Mouse (Mus musculus) E14TG2a.4 (cell line): ENCODE results near the gene Zfp39.
A peak's percentile ranks its signal among the peaks of the same experiment; 100 is the strongest.

ENCODE experiments used
- H3K27me3 ChIP-seq: 2 replicates; pipeline ENCODE4 v1.6.1; 2014; ENCODE audit warnings: low read length, control low read depth; ENCODE audit not compliant: insufficient read depth
- H3K36me3 ChIP-seq: 2 replicates; pipeline ENCODE4 v1.6.1; 2014; ENCODE audit warnings: low read length, control low read depth; ENCODE audit not compliant: insufficient read depth
- H3K4me1 ChIP-seq: replicated peaks from 2 replicates; pipeline ENCODE4 v1.6.1; 2014; ENCODE audit warnings: low read depth, low read length, control low read depth
- H3K4me3 ChIP-seq: replicated peaks from 2 replicates; pipeline ENCODE4 v1.5.1; 2014; ENCODE audit warnings: mild to moderate bottlenecking, low read length
- H3K9me3 ChIP-seq: 2 replicates; pipeline ENCODE4 v1.6.1; 2014; ENCODE audit warnings: low read length, control low read depth
- CTCF ChIP-seq: conservative IDR thresholded peaks from 2 replicates; pipeline ENCODE4 v1.5.1; 2014; ENCODE audit warnings: low read length
- NANOG ChIP-seq: IDR thresholded peaks from 2 replicates; pipeline ENCODE4 v1.6.1; 2014; ENCODE audit warnings: borderline replicate concordance, low read length, mixed read lengths
- POU5F1 ChIP-seq: IDR thresholded peaks from 2 replicates; pipeline ENCODE4 v1.6.1; 2014; ENCODE audit warnings: low read length, borderline replicate concordance

Gene Zfp39

DNA sequence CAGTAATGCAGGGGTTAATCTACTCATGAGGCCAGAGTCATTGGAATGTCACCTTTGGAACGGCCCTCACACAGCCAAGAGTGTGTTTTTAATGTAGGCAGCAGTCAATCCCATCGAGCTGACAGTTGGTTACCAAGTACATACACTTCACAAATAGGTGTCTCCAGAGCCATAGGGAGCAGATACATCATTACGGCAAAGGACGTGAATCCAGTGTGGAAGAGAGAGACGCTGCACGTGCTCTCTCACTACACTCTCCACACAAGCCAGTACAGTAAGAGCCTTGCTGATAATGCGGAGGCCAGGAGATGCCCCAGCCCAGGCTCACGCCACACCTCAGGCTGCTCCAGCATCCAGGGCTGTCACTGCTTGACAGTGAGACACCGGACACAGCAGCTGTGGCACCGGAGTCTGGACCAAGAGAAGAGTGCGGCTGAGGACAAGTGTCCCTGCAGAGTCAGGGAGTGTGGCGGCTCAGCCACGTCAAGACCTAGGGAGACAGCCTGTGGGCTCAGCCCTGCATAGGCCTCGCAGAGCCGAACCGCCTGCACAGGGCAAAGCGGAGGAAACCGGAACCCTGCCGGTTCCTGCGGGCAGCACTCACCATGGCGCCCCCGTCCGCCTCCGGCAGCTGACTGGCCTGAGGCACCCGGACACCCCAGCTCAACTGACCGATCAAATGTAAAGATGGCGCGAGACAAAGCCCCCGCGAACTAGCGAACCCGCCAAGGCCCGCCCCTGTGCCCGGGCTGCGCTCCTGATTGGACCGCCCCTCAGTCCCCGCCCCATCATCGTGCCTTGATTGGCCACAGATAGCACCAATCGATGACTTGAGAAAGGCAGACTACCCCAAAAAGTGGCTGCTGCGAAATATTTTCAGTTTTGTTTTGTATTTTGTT, at the start of gene Zfp39:
TSS of gene Zfp39 (minus strand) at position 715 of the 899 bp plus-strand sequence.
- Histone ChIP-seq H3K27me3 (no peaks in the 10 kb centered on the region; the same call in 1 of the 2 replicates), H3K4me1 (peaks cover 16% of the 10 kb centered on the region), H3K36me3 (peaks cover 32% of the 10 kb centered on the region), H3K4me3 (peak within 1 kb of the TSS; percentile 87), H3K9me3 (no peaks in the 10 kb centered on the region)
- TF ChIP-seq NANOG, result no peak
- no peak for TF ChIP-seq CTCF
- no peak for TF ChIP-seq POU5F1

- no peak for TF ChIP-seq CTCF
- no peak for TF ChIP-seq POU5F1
- no peak for TF ChIP-seq NANOG
- H3K4me1 ChIP-seq, result peaks cover 27% of the 10 kb centered on the region
- peak overlapping the region; percentile 84 for H3K4me3 ChIP-seq
- peaks cover 20% of the 10 kb centered on the region for H3K36me3 ChIP-seq
- H3K27me3 ChIP-seq, result peaks cover 51% of the 10 kb centered on the region
- H3K9me3 ChIP-seq, result no peaks in the 10 kb centered on the region
Measured at GRCm38 (mm10) chr11:58953351-58954169, 49.5 kb upstream of the Zfp39 start.

GRCm38 (mm10) chr11:58951210-58951609, 47.2 kb upstream of the Zfp39 start:
- Histone ChIP-seq H3K9me3 (no peaks in the 10 kb centered on the region), H3K27me3 (peaks cover 50% of the 10 kb centered on the region), H3K4me3 (no peak overlapping the region), H3K36me3 (peaks cover 3% of the 10 kb centered on the region; the same call in 1 of the 2 replicates), H3K4me1 (peaks cover 30% of the 10 kb centered on the region)
- TF ChIP-seq CTCF (no peak), POU5F1 (no peak), NANOG (no peak)

DNA sequence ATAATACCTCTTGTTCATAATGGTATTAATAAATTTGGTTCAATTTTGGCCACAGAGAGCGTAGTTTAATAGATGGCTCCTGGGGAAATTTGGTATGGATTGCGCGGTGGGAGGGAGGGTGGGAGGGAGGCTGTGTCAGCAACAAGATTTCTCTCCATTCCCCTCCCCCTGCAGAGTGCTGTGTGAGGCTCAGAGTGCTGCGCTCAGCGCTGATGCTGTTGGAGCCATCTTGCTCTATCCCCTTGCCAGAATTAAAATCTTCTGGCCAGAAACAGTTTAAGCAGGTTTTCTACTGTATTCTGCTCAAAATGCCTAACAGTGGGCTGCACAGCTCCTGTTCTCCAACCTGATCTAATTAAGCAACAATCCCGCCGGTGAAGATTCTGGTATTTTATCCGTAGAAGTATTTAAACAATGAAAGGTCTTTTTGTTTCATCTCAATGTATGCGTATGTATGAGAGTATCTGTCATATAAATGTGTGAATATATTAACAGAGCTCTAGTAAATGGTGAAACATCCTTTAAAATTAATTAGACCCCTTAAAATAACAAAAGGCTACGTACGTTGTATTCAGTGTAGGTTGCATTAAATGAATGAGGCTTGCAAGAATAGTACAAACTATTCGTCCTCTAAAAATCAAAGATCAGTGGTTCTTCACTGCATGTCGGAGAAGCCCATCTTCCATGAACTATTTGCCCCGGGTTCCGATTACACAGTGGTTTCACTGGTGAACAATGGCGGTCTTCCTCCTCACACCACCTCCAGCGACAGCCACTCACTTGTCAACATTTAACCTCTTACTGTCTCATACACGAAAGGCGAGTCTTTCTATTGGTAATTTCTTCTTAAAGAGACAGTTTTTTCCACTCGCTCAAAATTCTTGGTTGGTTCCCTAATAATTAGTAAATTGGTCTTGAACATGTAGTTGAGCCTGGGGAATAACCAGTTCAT, 45.7 kb upstream of the Zfp39 start:
- Histone ChIP-seq H3K4me1 (peaks cover 22% of the 10 kb centered on the region), H3K4me3 (peak overlapping the region; percentile 78), H3K27me3 (peaks cover 64% of the 10 kb centered on the region), H3K36me3 (no peaks in the 10 kb centered on the region), H3K9me3 (no peaks in the 10 kb centered on the region)
- TF ChIP-seq POU5F1, result no peak
- TF ChIP-seq CTCF, result no peak
- TF ChIP-seq NANOG, result no peak

DNA sequence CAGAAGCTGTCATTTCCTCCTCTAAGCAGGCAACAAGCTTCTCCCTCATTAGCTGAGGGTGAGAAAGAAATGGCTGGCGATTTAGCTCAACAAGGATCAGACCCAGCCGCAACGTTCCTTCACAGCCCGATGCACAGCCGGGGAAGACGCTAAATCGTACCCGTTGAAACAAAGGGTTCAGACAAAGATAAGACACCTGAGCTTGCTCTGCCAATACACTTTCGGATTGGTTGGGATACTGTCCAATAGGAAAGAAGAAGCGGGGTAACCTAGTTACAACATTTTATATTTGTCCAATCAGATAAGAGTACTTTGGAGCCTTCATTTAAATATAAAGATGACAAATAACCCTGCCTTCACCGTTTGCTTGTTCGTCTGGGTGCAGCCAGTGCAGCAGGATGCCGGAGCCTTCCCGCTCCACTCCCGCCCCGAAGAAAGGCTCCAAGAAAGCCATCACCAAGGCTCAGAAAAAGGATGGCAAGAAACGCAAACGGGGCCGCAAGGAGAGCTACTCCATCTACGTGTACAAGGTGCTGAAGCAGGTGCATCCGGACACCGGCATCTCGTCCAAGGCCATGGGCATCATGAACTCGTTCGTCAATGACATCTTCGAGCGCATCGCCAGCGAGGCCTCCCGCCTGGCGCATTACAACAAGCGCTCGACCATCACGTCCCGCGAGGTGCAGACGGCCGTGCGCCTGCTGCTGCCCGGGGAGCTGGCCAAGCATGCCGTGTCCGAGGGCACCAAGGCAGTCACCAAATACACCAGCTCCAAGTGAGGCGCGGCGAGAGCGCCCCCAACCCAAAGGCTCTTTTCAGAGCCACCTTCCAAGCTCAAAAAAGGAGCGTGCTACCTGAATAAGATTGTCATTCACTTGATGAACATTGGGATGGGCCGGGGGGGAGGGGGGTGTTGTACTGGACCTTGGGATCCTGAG, 44.8 kb upstream of the Zfp39 start, which contains the start of gene Hist3h2ba:
TSS of gene Hist3h2ba (plus strand) at position 379 of the 938 bp plus-strand sequence.
- no peaks in the 10 kb centered on the region for H3K9me3 ChIP-seq
- peaks cover 21% of the 10 kb centered on the region for H3K4me1 ChIP-seq
- H3K4me3 ChIP-seq, result peak within 1 kb of the TSS; percentile 78
- H3K27me3 ChIP-seq, result peaks cover 71% of the 10 kb centered on the region
- no peak for TF ChIP-seq NANOG
- TF ChIP-seq POU5F1, result no peak
- no peak for TF ChIP-seq CTCF
- H3K36me3 ChIP-seq, result no peaks in the 10 kb centered on the region

DNA sequence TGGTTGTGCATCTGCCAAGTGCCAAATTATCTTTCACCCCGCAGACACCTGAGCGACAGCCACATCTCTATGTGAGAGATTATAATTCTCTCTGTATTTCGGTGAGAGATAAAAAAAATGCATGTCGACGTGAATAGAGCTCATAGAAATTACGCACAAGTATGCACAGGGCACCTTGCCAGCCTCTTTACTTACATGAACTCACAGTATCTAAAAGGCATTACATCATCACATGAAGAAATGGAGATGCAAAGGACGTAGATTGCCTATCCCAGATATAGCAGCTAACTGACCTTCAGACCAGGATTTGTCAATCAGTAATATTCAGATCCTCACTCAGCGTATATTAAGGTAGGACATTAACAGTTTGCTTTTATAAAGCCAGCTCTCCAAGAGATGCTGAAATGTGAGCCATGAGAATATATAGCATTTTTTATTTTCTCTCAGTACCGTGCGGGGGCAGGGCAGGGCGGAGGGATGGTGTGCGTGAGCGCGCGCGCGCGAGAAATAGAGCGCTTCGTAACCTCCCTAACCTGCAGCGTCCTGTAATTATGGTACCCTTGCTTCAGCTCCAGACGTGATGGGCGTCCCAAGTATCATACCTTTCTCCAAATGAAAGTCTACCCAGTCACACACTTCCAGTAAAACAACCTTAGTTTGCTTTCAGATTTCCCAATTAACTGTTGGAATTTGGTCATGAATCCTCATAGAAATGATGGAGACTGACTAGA, 43.9 kb upstream of the Zfp39 start:
- Histone ChIP-seq H3K4me1 (peaks cover 20% of the 10 kb centered on the region), H3K36me3 (no peaks in the 10 kb centered on the region), H3K4me3 (peak overlapping the region; percentile 78), H3K9me3 (no peaks in the 10 kb centered on the region), H3K27me3 (peaks cover 66% of the 10 kb centered on the region)
- TF ChIP-seq CTCF (no peak), POU5F1 (no peak), NANOG (no peak)
